Mouse (Mus musculus): ENCODE results near the gene Hectd4.
"Not testable (repeated sequence)": the region's sequence is repeated elsewhere in the genome, so short reads cannot be mapped to it uniquely, and the experiment has no call there.

The Hectd4 gene

GRCm38 (mm10) chr5:121283051-121283450 is 63.0 kb downstream of the Hectd4 start:
- in situ Hi-C loops (cut with MboI, MseI), result loop anchor here (25.0 kb wide), 1 partner anchor 1279 kb away; no protein-coding TSS in a partner anchor

GRCm38 (mm10) chr5:121284816-121285215 is 64.8 kb downstream of the Hectd4 start:
- in situ Hi-C loops (cut with MboI, MseI), result loop anchor here (25.0 kb wide), 1 partner anchor 1277 kb away; no protein-coding TSS in a partner anchor

GRCm38 (mm10) chr5:121287213-121287612 is 67.2 kb downstream of the Hectd4 start:
- in situ Hi-C loops (cut with MboI, MseI), result loop anchor here (25.0 kb wide), 1 partner anchor 1275 kb away; no protein-coding TSS in a partner anchor

GRCm38 (mm10) chr5:121290289-121290688 is 70.3 kb downstream of the Hectd4 start:
- in situ Hi-C loops (cut with MboI, MseI), result loop anchor here (25.0 kb wide), 1 partner anchor 1272 kb away; no protein-coding TSS in a partner anchor

GRCm38 (mm10) chr5:121292309-121293165 is 72.5 kb downstream of the Hectd4 start:
- in situ Hi-C loops (cut with MboI, MseI), result loop anchor here (25.0 kb wide), 1 partner anchor 1270 kb away; no protein-coding TSS in a partner anchor

- in situ Hi-C loops (cut with MboI, MseI), result no loop called here
Measured at GRCm38 (mm10) chr5:121305009-121305408, 85.0 kb downstream of the Hectd4 start.

- in situ Hi-C loops (cut with MboI, MseI), result no loop called here
Measured at GRCm38 (mm10) chr5:121307620-121308019, 87.6 kb downstream of the Hectd4 start.

GRCm38 (mm10) chr5:121311576-121311975 is 91.6 kb downstream of the Hectd4 start:
- in situ Hi-C loops (cut with MboI, MseI), result no loop called here

- in situ Hi-C loops (cut with MboI, MseI), result no loop called here
Measured at GRCm38 (mm10) chr5:121313764-121314474, 93.9 kb downstream of the Hectd4 start.

- in situ Hi-C loops (cut with MboI, MseI), result no loop called here
Measured at GRCm38 (mm10) chr5:121326079-121326805, 106.2 kb downstream of the Hectd4 start.

GRCm38 (mm10) chr5:121329333-121330058 is 109.5 kb downstream of the Hectd4 start:
- in situ Hi-C loops (cut with MboI, MseI), result no loop called here

GRCm38 (mm10) chr5:121330154-121330816 is 110.3 kb downstream of the Hectd4 start:
- in situ Hi-C loops (cut with MboI, MseI), result not testable (repeated sequence)

- in situ Hi-C loops (cut with MboI, MseI), result no loop called here
Measured at GRCm38 (mm10) chr5:121331731-121332130, 111.7 kb downstream of the Hectd4 start.

GRCm38 (mm10) chr5:121333976-121334375 is 114.0 kb downstream of the Hectd4 start:
- in situ Hi-C loops (cut with MboI, MseI), result no loop called here

GRCm38 (mm10) chr5:121334454-121334853 is 114.4 kb downstream of the Hectd4 start:
- in situ Hi-C loops (cut with MboI, MseI), result no loop called here

- in situ Hi-C loops (cut with MboI, MseI), result no loop called here
Measured at GRCm38 (mm10) chr5:121335426-121335825, 115.4 kb downstream of the Hectd4 start.

- in situ Hi-C loops (cut with MboI, MseI), result no loop called here
Measured at GRCm38 (mm10) chr5:121336009-121336408, 116.0 kb downstream of the Hectd4 start.

- in situ Hi-C loops (cut with MboI, MseI), result no loop called here
Measured at GRCm38 (mm10) chr5:121336776-121337175, 116.8 kb downstream of the Hectd4 start.

- in situ Hi-C loops (cut with MboI, MseI), result no loop called here
Measured at GRCm38 (mm10) chr5:121339507-121340230, 119.7 kb downstream of the Hectd4 start.

GRCm38 (mm10) chr5:121340965-121341473 is 121.0 kb downstream of the Hectd4 start:
- in situ Hi-C loops (cut with MboI, MseI), result no loop called here

Data from T-helper 2 cell (primary cell).